Mouse (Mus musculus): ENCODE results near the gene F9. TPM values are rescaled to one million over a fixed set of nuclear protein-coding genes. Genes with fewer than 3 reads are reported as not detected.

The F9 gene
- polyA plus RNA-seq (2012; rRNA removed; ENCODE audit: low replicate concordance): not detected in 2 replicates

DNA sequence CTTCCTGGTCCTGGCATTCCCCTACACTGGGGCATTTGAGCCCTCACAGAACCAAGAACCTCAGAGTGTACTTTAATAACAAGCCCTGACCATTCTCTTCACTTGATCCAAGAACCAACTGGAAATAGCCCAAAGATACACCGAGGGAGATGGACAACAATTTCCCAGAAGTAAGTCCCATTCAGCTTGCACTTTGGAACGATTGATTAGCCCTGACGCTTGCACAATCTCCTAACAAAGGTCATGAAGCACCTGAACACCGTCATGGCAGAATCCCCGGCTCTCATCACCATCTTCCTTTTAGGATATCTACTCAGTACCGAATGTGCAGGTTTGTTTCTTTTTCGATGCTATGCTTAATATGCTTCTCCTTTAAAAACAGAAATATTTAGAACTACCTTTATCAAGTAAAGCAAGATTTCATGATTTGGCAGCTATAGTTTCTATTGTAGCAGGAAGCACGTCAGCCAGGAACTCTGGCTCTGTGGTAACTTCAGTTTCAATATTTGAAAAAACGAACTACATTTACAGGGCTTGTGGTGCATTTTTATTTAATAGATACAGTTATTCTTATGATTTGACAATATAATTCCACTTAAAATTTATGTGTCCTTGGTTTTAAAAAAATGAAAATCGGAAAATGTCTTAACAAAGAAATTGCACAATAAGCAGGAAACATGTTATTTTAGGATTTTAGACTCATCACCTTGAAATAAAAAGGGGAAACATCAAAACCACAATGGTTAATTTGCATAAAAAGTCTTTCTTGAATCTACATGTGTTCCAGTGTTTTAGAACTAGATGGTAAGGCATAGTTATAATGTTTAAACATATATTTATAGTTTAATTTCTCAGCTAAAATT, at the start of gene F9:
Gene F9 (plus strand): TSS at position 244 of the 863 bp plus-strand sequence.

Other genes starting within 250 kb of the F9 start
- not detected in 2 replicates for gene Mcf2, start 179.6 kb downstream of the F9 start, polyA plus RNA-seq (2012; rRNA removed; ENCODE audit: low replicate concordance)